In genomic region chr7:35647101-35647698, GRCm38 (mm10) we compare ENCODE assay signal across 8 mouse cellular contexts. TPM values are rescaled to one million over a fixed set of nuclear protein-coding genes. Genes with fewer than 3 reads are reported as not detected.
DNase-seq lines count a peak whose midpoint lies in the region; ATAC-seq lines count a peak whose summit lies in the region.

Pdcd5 (minus strand) TSS chr7:35647521.

- under 1% methylated on average over 56 of the region's 64 CpGs for WGBS in hindbrain, embryonic 11.5 days

- H3K27me3 ChIP-seq in hindbrain, embryonic 11.5 days (ENCODE audit: control insufficient read depth, insufficient read depth, low read length), result no peaks in the 10 kb centered on the region

- ATAC-seq in hindbrain, embryonic 11.5 days (ENCODE audit: low FRiP score), result peak; percentile 90

- peak within 1 kb of the TSS; percentile 54 for H3K4me2 ChIP-seq in hindbrain, embryonic 11.5 days (replicated peaks; ENCODE audit: low read depth, low read length)

- H3K9me3 ChIP-seq in hindbrain, embryonic 11.5 days (ENCODE audit: control insufficient read depth, low read length), result no peaks in the 10 kb centered on the region

- no peaks in the 10 kb centered on the region for H3K4me1 ChIP-seq in hindbrain, embryonic 11.5 days (replicated peaks; ENCODE audit: control insufficient read depth, insufficient read depth, low read length)

- H3K4me3 ChIP-seq in hindbrain, embryonic 11.5 days (ENCODE audit: low read depth, low read length), result peak within 1 kb of the TSS; percentile 94

- DNase-seq in Muller cell, postnatal 12 days (ENCODE audit: inconsistent ontology term), result peak; percentile 94
- peak; percentile 95 for DNase-seq in cerebellum, adult 9-11 months
- DNase-seq in frontal cortex, adult 2 months (ENCODE audit: extremely low spot score in 1 of 2, low spot score in 1 of 2), result peak; percentile 90 to 99
- peak; percentile 99 for DNase-seq in hindbrain, embryonic 11.5 days (ENCODE audit: low spot score)
- peak; percentile 100 for DNase-seq in layer of hippocampus, postnatal 10 days (ENCODE audit: low spot score in 2 of 2)
- DNase-seq in lung, postnatal 10 days, result peak; percentile 99
- peak; percentile 98 for DNase-seq in ovary, postnatal 36 days (ENCODE audit: low spot score)
- peak; percentile 98 for DNase-seq in thymus, postnatal 25 days

- no peaks in the 10 kb centered on the region for H3K36me3 ChIP-seq in hindbrain, embryonic 11.5 days (ENCODE audit: control insufficient read depth, insufficient read depth, low read length)

- H3K9ac ChIP-seq in hindbrain, embryonic 11.5 days (ENCODE audit: low read depth, low read length), result peak within 1 kb of the TSS; percentile 90

- peak within 1 kb of the TSS; percentile 76 for H3K27ac ChIP-seq in hindbrain, embryonic 11.5 days (ENCODE audit: low read depth, low read length)

RNA-seq across cellular contexts. Expression of gene Pdcd5, which starts in this region (rescaled TPM):
- polyA plus RNA-seq in frontal cortex, adult 2 months (2012; rRNA removed), result 114 and 115 TPM in 2 replicates
- polyA plus RNA-seq in hindbrain, embryonic 11.5 days (2014; fragmentation: Nextera tagmentation; extraction: Ambion mirVana), result 306 and 325 TPM in 2 replicates
- 10 to 100 TPM; 96.9 to 98.5 TPM for total RNA-seq in layer of hippocampus, postnatal 10 days (2021)

Comparison
In these comparisons a context has a peak if more than half of its experiments do, and no peak if none do; other contexts are left out.
1. Peak in every context shown above with its lines: DNase-seq, ATAC-seq, H3K4me3 ChIP-seq and H3K27ac ChIP-seq.